Mouse (Mus musculus): ENCODE results near the gene Psen1. TPM values are rescaled to one million over a fixed set of nuclear protein-coding genes. Genes with fewer than 3 reads are reported as not detected.

The Psen1 gene
- polyA plus RNA-seq (2017; shearing (Covaris generic)): 100 to 1,000 TPM in 2 of 3 experiments, 10 to 100 TPM in 1; 88.9 to 115 (median 110) TPM

- ATAC-seq: peak; percentile 93
Measured at GRCm38 (mm10) chr12:83687934-83688315, at the start of gene Psen1. TSS of gene Psen1 (plus strand) at chr12:83688152.

DNA sequence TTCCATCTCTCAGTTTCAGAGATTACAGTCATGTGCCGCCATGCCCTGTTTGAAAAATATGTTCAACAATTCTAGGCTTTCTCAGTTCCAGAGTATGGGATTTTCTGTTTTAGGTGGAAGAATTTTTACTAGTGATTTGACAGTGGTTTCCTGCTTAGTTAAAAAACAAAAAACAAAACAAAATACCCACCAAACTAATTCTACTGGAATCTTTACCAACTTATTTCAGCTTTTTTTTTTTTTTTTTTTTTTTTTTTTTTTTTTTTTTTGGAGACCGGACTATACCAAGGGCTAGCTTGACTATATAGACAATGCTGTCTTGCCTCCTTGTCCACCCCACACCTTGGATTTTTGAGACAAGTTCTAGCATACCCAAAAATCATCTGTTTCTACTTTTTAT lies 46.7 kb upstream of the Psen1 start:
- ATAC-seq: no peak

DNA sequence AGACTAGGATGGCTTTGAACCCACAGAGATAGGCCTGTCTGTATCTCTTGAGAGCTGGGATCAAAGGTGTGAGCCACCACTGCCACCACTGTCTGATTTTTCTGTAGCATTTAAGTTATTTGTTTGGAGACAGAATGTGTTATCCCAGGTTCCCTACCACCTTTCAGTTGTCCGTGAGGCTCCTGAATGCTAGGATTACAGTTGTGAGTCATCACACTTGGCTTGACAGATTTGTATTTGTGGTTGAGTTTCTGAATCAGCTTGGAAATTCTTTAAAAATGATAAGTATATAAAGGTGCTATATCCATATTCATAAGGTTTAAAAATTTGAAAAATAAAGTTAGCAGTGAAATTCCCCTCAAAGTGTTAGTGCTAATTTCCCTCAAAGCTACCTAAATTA lies 44.8 kb upstream of the Psen1 start:
- no peak for ATAC-seq

DNA sequence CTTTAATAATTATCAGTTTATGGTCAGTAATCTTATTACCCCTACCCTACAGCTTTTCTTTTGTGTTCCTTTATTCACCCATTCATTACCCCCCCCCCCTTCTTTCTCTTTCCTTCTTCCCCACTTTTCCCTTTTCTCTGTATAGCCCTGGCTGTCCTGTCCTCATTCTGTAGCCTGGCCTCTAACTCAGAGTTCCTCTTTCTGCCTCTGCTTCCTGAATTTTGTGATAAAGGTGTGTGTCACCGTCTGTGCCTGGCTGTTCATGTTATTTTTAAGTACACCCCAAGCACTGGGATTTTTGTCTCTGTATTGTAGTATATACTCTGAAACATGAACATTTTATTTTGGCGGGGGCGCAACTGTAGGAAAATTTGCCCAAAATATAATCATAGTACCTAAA lies 37.6 kb upstream of the Psen1 start:
- no peak for ATAC-seq

GRCm38 (mm10) chr12:83651414-83651813 lies 36.5 kb upstream of the Psen1 start:
- no peak for ATAC-seq

- ATAC-seq: no peak
Measured at GRCm38 (mm10) chr12:83685466-83685865, 2.5 kb upstream of the Psen1 start.

DNA sequence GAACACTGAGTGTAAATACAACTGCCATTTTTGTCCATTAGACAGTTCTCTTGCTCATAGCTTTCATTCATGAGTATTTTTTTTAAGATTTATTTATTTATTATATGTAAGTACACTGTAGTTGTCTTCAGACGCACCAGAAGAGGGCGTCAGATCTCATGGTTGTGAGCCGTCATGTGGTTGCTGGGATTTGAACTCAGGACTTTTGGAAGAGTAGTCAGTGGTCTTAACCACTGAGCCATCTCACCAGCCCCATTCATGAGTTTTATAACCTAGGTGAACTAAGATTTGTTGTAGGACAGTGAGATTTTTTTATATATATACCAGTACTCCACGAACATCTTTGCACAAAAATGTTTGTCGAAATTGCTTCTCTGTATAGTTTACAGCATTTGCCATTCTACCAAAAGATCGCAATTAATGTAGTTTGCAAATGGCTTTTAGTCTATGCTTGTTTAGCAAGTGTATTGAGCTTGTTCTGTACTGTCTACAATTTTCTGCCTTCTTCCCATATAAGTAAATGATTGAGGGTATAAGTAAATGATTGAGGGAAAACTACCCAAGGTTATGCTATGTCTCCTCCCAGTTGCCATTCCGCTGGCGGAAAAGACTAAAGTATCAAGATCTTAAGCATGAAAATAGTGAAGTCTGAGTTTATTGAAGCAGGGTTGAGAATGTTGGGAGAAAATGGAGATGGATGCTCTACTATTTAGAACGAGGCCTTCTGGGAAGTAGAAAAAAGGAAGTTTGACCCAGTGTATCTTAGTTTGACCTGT lies 1.2 kb upstream of the Psen1 start:
- no peak for ATAC-seq

GRCm38 (mm10) chr12:83688316-83689086 lies 549 bp downstream of the Psen1 start:
- peak; percentile 38 for ATAC-seq

DNA sequence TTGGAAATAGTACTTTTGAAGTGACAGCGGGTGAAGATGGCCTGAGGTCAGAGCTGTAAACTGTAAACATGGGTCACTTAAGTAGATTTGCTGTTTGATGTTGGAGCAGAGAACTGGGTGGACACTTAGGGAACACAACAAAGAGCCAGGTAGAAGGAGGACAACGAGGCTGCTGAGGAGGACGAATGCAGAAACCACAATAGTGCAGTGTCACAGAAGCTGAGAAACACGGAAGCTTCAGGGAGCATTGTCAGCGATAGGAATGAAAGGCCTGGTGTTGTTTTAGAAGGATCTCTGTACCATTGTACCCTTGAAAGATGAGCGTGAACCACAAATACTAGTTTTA lies 1.1 kb downstream of the Psen1 start:
- ATAC-seq: no peak

DNA sequence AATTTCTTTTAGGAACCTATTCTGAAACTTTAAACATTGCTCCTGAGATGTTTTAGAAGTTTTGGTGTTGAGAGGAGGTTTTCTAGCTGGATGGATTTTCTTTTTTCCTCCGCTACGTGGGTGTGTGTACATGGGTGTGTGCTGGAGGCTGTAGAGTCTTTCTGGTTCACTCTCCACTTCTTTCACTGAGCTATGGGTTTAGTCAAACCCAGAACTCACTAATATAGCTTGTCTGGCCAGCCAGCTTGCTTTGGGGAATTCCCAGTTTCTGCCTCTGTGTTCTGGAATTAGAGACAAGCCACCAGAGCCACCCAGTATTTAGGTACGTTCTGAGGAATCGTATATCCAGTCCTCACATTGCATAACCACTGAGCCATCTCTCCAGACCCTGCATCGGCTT lies 6.1 kb downstream of the Psen1 start:
- ATAC-seq: no peak

DNA sequence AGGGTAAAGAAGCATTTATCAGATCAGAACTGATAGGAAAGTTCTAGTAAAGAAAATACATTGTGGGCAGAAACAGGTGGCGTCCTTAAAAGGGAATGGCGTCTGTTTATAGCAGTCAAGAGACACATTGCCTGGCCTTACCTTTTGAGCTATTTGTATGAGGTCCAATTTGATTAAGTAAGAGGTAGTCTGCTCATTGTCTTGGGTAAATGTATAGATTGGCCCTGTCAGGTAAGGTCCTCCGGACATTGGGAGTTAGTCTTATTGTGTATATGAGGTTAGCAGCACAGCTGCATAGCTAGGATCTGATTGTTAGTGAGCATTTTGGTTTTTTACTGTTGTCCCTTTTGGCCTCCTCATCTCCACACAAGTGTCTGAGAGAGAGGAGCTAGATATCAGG lies 6.7 kb downstream of the Psen1 start:
- ATAC-seq: no peak

- ATAC-seq: no peak
Measured at GRCm38 (mm10) chr12:83698637-83699036, 10.7 kb downstream of the Psen1 start.

DNA sequence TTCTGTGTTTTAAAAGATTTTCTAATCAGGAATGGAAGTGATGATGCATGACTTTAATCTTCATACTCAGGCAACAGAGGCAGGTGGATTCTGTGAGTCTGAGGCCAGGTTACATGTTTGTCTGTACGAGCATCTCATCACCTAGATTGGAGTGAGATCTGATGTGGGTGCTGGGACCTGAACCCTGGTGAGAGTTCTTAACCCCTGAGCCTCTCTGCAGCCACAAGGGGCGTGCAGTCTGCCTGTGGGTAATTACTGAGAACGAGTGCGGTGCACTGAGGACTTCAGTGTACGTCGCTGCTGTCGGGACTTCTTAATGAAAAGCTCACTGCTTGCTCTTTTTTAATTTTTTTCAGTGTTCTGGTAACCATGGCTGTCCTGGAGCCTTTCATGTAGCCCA lies 13.7 kb downstream of the Psen1 start:
- ATAC-seq: no peak

DNA sequence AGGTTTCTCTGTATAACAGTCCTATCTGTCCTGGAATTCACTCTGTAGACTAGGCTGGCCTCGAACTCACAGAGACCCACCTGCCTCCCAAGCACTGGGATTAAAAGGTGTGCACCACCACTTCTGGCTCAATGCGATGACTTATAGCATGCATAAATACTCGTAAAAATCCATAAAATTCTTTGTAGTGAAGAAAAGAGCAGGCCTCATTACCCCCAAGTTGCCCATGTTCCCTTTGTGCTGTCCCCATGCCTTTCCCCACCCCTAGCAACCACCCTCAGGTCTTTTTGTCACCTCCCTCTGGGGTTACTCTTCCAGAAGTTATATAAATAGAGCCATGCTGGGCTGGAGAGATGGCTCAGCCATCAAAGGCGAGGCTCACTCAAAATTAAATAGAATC lies 14.8 kb downstream of the Psen1 start:
- ATAC-seq: no peak

DNA sequence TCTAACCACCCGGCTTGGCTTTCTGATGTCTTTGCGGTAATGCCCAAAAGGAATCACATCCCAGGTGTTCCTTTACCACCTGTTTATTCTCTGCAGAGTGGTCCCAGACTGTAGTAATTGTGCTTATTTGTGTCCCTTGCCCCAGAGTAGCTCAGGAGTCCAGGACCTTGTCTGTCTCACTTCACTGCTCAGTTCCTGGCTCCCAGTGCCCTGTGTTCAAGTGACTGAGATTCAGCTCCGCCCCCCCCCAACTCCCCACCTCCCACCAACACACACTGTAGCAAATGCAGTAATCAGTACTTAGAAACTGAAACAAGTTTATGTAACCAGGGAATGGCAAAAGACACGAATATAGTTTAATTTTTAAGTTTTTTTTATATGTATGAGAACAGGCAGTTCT lies 19.0 kb downstream of the Psen1 start:
- no peak for ATAC-seq

DNA sequence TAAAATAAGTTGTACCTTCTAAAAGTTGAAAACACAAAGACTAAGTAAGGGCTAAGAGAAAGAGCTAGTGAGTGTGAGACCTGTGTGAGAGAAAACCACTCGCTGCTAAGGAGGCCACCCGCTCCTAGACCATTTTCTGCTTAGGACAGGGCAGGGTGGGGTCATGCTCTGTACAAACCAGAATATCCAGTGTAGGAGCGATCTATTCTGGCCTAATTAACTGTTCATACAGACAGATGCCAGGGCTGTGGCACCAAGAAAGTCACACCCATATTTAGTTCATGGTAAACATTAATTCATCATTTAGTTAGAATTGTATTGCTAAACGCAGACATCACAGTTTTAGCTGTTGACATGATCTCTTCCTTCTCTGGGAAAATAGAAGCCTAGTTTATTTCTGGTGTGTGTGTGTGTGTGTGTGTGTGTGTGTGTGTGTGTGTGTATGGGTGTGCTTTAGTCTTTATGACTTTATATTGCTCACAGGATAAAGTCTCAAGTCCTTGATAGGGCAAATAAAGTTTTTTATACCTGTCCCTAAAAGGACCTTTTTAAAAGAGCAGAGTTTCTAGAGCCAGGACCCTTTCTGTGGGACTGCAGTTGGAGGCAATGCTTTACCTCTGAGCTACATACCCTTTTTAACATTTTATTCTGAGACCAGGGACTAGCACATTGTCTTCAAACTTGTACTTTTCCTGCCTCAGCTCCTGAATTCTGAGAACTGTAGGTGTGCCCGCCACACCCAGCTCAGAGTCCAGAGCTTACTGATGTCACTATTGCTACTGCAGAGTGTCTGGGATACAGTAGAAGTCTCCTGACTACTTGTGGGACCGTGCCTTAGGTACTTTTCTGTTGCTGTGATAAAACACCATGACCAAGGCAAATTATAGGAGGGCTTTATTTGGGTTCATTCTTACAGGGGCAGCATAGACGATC lies 20.5 kb downstream of the Psen1 start:
- no peak for ATAC-seq

DNA sequence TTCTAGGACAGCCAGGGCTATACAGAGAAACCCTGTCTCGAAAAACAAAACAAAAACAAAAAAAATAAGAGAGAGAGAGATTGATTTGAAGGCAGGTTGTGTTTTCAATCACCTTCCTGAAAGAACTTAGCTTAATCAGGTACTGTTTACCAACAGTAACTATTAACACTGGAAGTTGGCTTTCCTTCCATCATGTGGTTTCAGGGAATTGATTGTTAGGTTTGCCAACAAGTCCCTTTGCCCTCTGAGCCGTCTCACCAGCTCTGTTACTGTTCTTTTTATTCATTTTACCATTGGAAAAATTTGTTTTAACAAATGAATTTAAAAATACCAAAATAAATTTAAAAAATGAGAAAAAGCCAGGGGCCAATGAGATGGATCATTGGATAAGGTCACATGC lies 22.0 kb downstream of the Psen1 start:
- ATAC-seq: no peak

- no peak for ATAC-seq
Measured at GRCm38 (mm10) chr12:83713749-83714148, 25.8 kb downstream of the Psen1 start.

DNA sequence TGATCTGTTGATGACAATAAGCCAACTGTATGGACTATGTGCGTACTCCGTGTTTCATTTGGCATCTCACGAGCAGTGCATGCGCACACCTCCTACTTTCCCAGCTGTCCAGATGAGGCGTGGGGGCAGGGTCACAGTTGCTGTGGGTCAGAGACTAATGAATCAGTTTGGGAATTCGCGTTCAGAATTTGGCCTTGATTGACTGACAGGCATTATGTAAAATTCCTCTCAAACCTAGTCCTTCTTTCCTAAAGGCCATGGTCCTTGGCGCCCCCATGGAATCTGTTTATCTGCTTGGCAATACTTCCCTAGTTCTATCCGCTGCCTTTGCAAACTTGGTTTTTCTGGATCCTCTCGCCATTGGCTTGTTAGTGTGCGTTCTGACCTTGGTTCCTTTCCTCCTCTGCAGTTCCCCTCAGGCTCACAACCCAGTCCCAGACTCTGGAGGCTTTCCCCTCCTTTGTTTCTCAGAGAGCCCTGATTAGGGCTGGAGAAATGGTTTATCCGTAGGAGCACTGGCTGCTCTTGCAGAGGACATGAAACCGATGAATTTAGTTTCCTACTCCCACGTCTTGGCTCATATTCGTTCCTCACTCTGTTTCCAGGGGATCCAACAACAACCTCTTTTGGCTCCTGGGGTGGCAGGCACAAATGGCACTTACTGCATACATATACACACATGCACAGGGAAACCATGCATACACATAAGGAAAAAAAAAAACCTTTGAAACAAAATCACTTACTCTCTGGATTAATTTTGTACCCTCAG lies 28.6 kb downstream of the Psen1 start:
- no peak for ATAC-seq

DNA sequence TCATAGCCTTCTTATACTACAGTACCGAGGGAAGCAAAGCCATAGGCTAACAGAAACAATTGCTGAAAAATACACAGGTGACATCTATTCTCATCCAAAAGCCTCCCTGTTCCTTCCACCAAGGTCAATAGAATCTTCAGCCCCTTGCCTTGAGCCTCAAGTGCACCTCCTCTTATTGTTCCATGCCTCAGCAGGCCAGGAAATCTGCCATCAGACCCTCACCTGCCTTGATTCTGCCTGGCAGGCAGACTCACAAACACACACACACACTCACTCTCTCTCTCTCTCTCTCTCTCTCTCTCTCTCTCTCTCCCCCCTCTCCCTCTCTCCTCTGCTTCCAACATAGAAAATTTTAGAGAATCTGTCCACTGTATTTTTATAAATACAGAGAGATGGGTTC lies 31.5 kb downstream of the Psen1 start:
- no peak for ATAC-seq

DNA sequence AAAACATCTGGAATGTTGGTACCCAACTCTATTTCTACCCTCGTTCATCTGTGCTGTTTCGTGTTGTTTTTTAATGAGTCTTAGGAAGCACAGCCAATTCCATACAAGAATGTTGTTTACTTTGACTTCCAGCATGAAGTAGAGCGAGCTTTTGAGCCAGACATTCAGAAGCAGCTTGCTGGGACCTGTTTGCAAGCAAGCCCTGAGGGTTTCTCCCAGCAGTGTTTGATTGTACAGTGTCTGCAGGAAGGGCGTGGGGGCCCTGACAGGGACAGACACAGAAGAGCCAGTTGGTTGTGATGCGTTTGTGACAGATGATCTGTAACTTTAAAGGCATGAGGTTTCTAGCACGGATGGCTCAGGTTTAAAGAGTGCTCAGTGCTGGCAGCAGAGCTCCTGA lies 33.3 kb downstream of the Psen1 start:
- ATAC-seq: no peak

DNA sequence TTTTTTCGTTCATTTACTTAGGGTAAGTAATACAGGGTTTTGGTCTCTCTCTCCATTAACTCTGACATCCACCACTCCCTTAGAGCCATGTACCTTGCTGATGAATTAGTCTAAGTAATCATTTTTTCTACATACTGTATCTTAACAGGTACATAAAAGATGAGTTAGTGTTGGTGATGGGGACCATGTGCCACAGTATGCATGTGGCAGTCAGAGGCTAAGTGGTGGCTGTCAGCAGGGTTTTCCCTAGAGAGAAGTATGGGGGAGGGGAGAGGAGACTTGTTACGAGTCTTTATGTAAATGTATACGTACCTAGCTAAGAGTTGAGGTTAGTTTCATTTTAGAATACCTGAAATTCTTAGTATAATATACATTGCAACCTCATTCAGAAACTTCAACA lies 35.1 kb downstream of the Psen1 start:
- ATAC-seq: no peak
